Mouse (Mus musculus): ENCODE results near the gene Gpc6. TPM values are rescaled to one million over a fixed set of nuclear protein-coding genes. Genes with fewer than 3 reads are reported as not detected.

Gene Gpc6
- polyA plus RNA-seq, 1 experiment from 2014 or later: 11.4 TPM

GRCm38 (mm10) chr14:117193364-117193763 lies 268.2 kb downstream of the Gpc6 start:
- H3K27me3 ChIP-seq (ENCODE audit: control insufficient read depth, insufficient read depth, low read length): no peaks in the 10 kb centered on the region
- no peak overlapping the region for H3K4me2 ChIP-seq (replicated peaks; ENCODE audit: low read depth)
- ATAC-seq (ENCODE audit: low FRiP score, low TSS enrichment): no peak
- no peaks in the 10 kb centered on the region for H3K36me3 ChIP-seq (ENCODE audit: control insufficient read depth, insufficient read depth, low read length)
- no peak overlapping the region for H3K27ac ChIP-seq (replicated peaks)
- no peak overlapping the region for H3K9ac ChIP-seq (ENCODE audit: low read length)
- WGBS: 94% methylated on average over 2 of the region's 2 CpGs
- TF ChIP-seq EP300 (optimal IDR thresholded peaks at IDR 0.05) (no peak), CTCF (IDR thresholded peaks at IDR 0.05; ENCODE audit: low read depth) (no peak)
- H3K4me1 ChIP-seq (replicated peaks; ENCODE audit: control insufficient read depth, insufficient read depth): no peaks in the 10 kb centered on the region
- DNase-seq (ENCODE audit: low spot score): no peak
- H3K9me3 ChIP-seq (ENCODE audit: control insufficient read depth, low read length): no peaks in the 10 kb centered on the region
- no peak overlapping the region for H3K4me3 ChIP-seq (ENCODE audit: low read depth, low read length)

GRCm38 (mm10) chr14:117202012-117202411 lies 276.9 kb downstream of the Gpc6 start:
- no peak for ATAC-seq (ENCODE audit: low FRiP score, low TSS enrichment)
- Histone ChIP-seq H3K4me1 (replicated peaks; ENCODE audit: control insufficient read depth, insufficient read depth) (no peaks in the 10 kb centered on the region), H3K36me3 (ENCODE audit: control insufficient read depth, insufficient read depth, low read length) (no peaks in the 10 kb centered on the region), H3K4me2 (replicated peaks; ENCODE audit: low read depth) (no peak overlapping the region), H3K27ac (replicated peaks) (no peak overlapping the region), H3K9ac (ENCODE audit: low read length) (no peak overlapping the region), H3K27me3 (ENCODE audit: control insufficient read depth, insufficient read depth, low read length) (no peaks in the 10 kb centered on the region), H3K4me3 (ENCODE audit: low read depth, low read length) (no peak overlapping the region), H3K9me3 (ENCODE audit: control insufficient read depth, low read length) (no peaks in the 10 kb centered on the region)
- DNase-seq (ENCODE audit: low spot score): no peak
- 73% methylated on average over 2 of the region's 2 CpGs for WGBS
- TF ChIP-seq CTCF (IDR thresholded peaks at IDR 0.05; ENCODE audit: low read depth) (no peak), EP300 (optimal IDR thresholded peaks at IDR 0.05) (no peak)

GRCm38 (mm10) chr14:117203960-117204359 lies 278.8 kb downstream of the Gpc6 start:
- Histone ChIP-seq H3K36me3 (ENCODE audit: control insufficient read depth, insufficient read depth, low read length) (no peaks in the 10 kb centered on the region), H3K9me3 (ENCODE audit: control insufficient read depth, low read length) (no peaks in the 10 kb centered on the region), H3K4me2 (replicated peaks; ENCODE audit: low read depth) (no peak overlapping the region), H3K9ac (ENCODE audit: low read length) (no peak overlapping the region), H3K27me3 (ENCODE audit: control insufficient read depth, insufficient read depth, low read length) (no peaks in the 10 kb centered on the region), H3K27ac (replicated peaks) (no peak overlapping the region), H3K4me3 (ENCODE audit: low read depth, low read length) (no peak overlapping the region), H3K4me1 (replicated peaks; ENCODE audit: control insufficient read depth, insufficient read depth) (no peaks in the 10 kb centered on the region)
- TF ChIP-seq CTCF (IDR thresholded peaks at IDR 0.05; ENCODE audit: low read depth): no peak
- no peak for TF ChIP-seq EP300 (optimal IDR thresholded peaks at IDR 0.05)
- 83% methylated on average over 3 of the region's 3 CpGs for WGBS
- no peak for ATAC-seq (ENCODE audit: low FRiP score, low TSS enrichment)
- DNase-seq (ENCODE audit: low spot score): no peak

GRCm38 (mm10) chr14:117214373-117214772 lies 289.3 kb downstream of the Gpc6 start:
- no peaks in the 10 kb centered on the region for H3K4me1 ChIP-seq (replicated peaks; ENCODE audit: control insufficient read depth, insufficient read depth)

GRCm38 (mm10) chr14:117226920-117227319 lies 301.8 kb downstream of the Gpc6 start:
- Histone ChIP-seq H3K36me3 (ENCODE audit: control insufficient read depth, insufficient read depth, low read length) (no peaks in the 10 kb centered on the region), H3K4me1 (replicated peaks; ENCODE audit: control insufficient read depth, insufficient read depth) (no peaks in the 10 kb centered on the region), H3K4me2 (replicated peaks; ENCODE audit: low read depth) (no peak overlapping the region), H3K27me3 (ENCODE audit: control insufficient read depth, insufficient read depth, low read length) (no peaks in the 10 kb centered on the region), H3K27ac (replicated peaks) (no peak overlapping the region), H3K9me3 (ENCODE audit: control insufficient read depth, low read length) (no peaks in the 10 kb centered on the region), H3K4me3 (ENCODE audit: low read depth, low read length) (no peak overlapping the region), H3K9ac (ENCODE audit: low read length) (no peak overlapping the region)
- no peak for DNase-seq (ENCODE audit: low spot score)
- ATAC-seq (ENCODE audit: low FRiP score, low TSS enrichment): no peak
- TF ChIP-seq CTCF (IDR thresholded peaks at IDR 0.05; ENCODE audit: low read depth): no peak
- no peak for TF ChIP-seq EP300 (optimal IDR thresholded peaks at IDR 0.05)

More at GRCm38 (mm10) chr14:117214373-117214772, 289.3 kb downstream of the Gpc6 start:
- no peak overlapping the region for H3K9ac ChIP-seq (ENCODE audit: low read length)
- TF ChIP-seq CTCF (IDR thresholded peaks at IDR 0.05; ENCODE audit: low read depth): no peak
- TF ChIP-seq EP300 (optimal IDR thresholded peaks at IDR 0.05): no peak
- ATAC-seq (ENCODE audit: low FRiP score, low TSS enrichment): no peak
- H3K36me3 ChIP-seq (ENCODE audit: control insufficient read depth, insufficient read depth, low read length): no peaks in the 10 kb centered on the region
- no peaks in the 10 kb centered on the region for H3K9me3 ChIP-seq (ENCODE audit: control insufficient read depth, low read length)
- no peak overlapping the region for H3K4me2 ChIP-seq (replicated peaks; ENCODE audit: low read depth)
- no peak overlapping the region for H3K4me3 ChIP-seq (ENCODE audit: low read depth, low read length)
- no peak overlapping the region for H3K27ac ChIP-seq (replicated peaks)
- DNase-seq (ENCODE audit: low spot score): no peak
- no peaks in the 10 kb centered on the region for H3K27me3 ChIP-seq (ENCODE audit: control insufficient read depth, insufficient read depth, low read length)

GRCm38 (mm10) chr14:117230476-117230875 lies 305.4 kb downstream of the Gpc6 start:
- no peaks in the 10 kb centered on the region for H3K9me3 ChIP-seq (ENCODE audit: control insufficient read depth, low read length)
- H3K36me3 ChIP-seq (ENCODE audit: control insufficient read depth, insufficient read depth, low read length): no peaks in the 10 kb centered on the region
- no peak for DNase-seq (ENCODE audit: low spot score)
- H3K27ac ChIP-seq (replicated peaks): no peak overlapping the region
- no peak for ATAC-seq (ENCODE audit: low FRiP score, low TSS enrichment)
- H3K9ac ChIP-seq (ENCODE audit: low read length): no peak overlapping the region
- TF ChIP-seq CTCF (IDR thresholded peaks at IDR 0.05; ENCODE audit: low read depth): no peak
- TF ChIP-seq EP300 (optimal IDR thresholded peaks at IDR 0.05): no peak
- no peak overlapping the region for H3K4me3 ChIP-seq (ENCODE audit: low read depth, low read length)
- no peak overlapping the region for H3K4me2 ChIP-seq (replicated peaks; ENCODE audit: low read depth)
- WGBS: 78% methylated on average over 4 of the region's 4 CpGs
- H3K4me1 ChIP-seq (replicated peaks; ENCODE audit: control insufficient read depth, insufficient read depth): no peaks in the 10 kb centered on the region
- H3K27me3 ChIP-seq (ENCODE audit: control insufficient read depth, insufficient read depth, low read length): no peaks in the 10 kb centered on the region

Data from stomach, postnatal 0 days (tissue).